Mouse (Mus musculus) lung, embryonic 14.5 days (tissue): ENCODE measurements around the gene Dnajb6. TPM values are rescaled to one million over a fixed set of nuclear protein-coding genes. Genes with fewer than 3 reads are reported as not detected.

Source experiments
- ATAC-seq: fragments of 200-750 bp; cut with Nextera tagmentation; 2 replicates; pipeline ENCODE4 v1.8.0; 2017; ENCODE audit warnings: mild to moderate bottlenecking, moderate TSS enrichment, moderate library complexity; ENCODE audit not compliant: insufficient read depth
- DNase-seq: peaks from one replicate; pipeline ENCODE4 v3.0.0-alpha.2; 2015
- H3K27ac ChIP-seq: fragments of 300-500 bp; sonication (generic); 2 replicates; pipeline ENCODE4 v1.5.1; 2014; ENCODE audit warnings: low read depth, mild to moderate bottlenecking, moderate library complexity
- H3K27me3 ChIP-seq: fragments of 300-500 bp; sonication (generic); 2 replicates; pipeline ENCODE4 v1.6.1; 2014; ENCODE audit warnings: low read length, control low read depth; ENCODE audit not compliant: insufficient read depth
- H3K36me3 ChIP-seq: fragments of 300-500 bp; sonication (generic); 2 replicates; pipeline ENCODE4 v1.6.1; 2014; ENCODE audit warnings: control low read depth; ENCODE audit not compliant: insufficient read depth
- H3K4me1 ChIP-seq: fragments of 300-500 bp; sonication (generic); 2 replicates; pipeline ENCODE4 v1.6.1; 2014; ENCODE audit warnings: antibody characterized with exemption, control low read depth; ENCODE audit not compliant: insufficient read depth
- H3K4me2 ChIP-seq: fragments of 300-500 bp; sonication (generic); 2 replicates; pipeline ENCODE4 v1.6.1; 2014; ENCODE audit warnings: mild to moderate bottlenecking
- H3K4me3 ChIP-seq: fragments of 300-500 bp; sonication (generic); 2 replicates; pipeline ENCODE4 v1.5.1; 2014; ENCODE audit warnings: low read depth, low read length
- H3K9ac ChIP-seq: fragments of 300-500 bp; sonication (generic); 2 replicates; pipeline ENCODE4 v1.6.1; 2014
- H3K9me3 ChIP-seq: fragments of 300-500 bp; sonication (generic); 2 replicates; pipeline ENCODE4 v1.6.1; 2016; ENCODE audit warnings: low read depth, low read length, control low read depth
- CTCF ChIP-seq: IDR thresholded peaks from 2 replicates; pipeline ENCODE4 v1.5.1; 2016; ENCODE audit warnings: antibody characterized with exemption, low read depth
- WGBS: fragments of 180-500 bp; shearing (Covaris S2); extraction: QIAGEN DNeasy Blood & Tissue Kit; methylation state at CpG from one replicate; pipeline ENCODE4 v1.1.7; 2014; 5-methylcytosine and 5-hydroxymethylcytosine counted together
- polyA plus RNA-seq: library from polyadenylated mRNA; unstranded; fragments of >200 nt; fragmentation: Nextera tagmentation; extraction: Ambion mirVana; gene quantifications from 2 replicates; pipeline ENCODE4 v1.2.1, GENCODE M21; 2014

Dnajb6 gene
- polyA plus RNA-seq, 1 experiment from 2014 or later: 143 TPM

- H3K27me3 ChIP-seq: no peaks in the 10 kb centered on the region
- no peak for TF ChIP-seq CTCF
- 73% methylated on average over 4 of the region's 4 CpGs for whole genome bisulfite sequencing
- H3K9ac ChIP-seq: no peak overlapping the region
- no peaks in the 10 kb centered on the region for H3K36me3 ChIP-seq
- H3K4me3 ChIP-seq: no peak overlapping the region
- no peak overlapping the region for H3K27ac ChIP-seq
- H3K4me2 ChIP-seq: no peak overlapping the region
- no peak for DNase-seq
- no peaks in the 10 kb centered on the region for H3K9me3 ChIP-seq
- no peaks in the 10 kb centered on the region for H3K4me1 ChIP-seq
- no peak for ATAC-seq
These were observed 128.8 kb downstream of the Dnajb6 start for GRCm38 (mm10) chr5:29864291-29864737.

GRCm38 (mm10) chr5:29864994-29865393 is 129.5 kb downstream of the Dnajb6 start:
- Histone ChIP-seq H3K27me3 (no peaks in the 10 kb centered on the region), H3K9me3 (no peaks in the 10 kb centered on the region), H3K4me1 (no peaks in the 10 kb centered on the region), H3K4me2 (no peak overlapping the region), H3K36me3 (no peaks in the 10 kb centered on the region), H3K9ac (no peak overlapping the region), H3K4me3 (no peak overlapping the region), H3K27ac (no peak overlapping the region)
- WGBS: 75% methylated on average over 4 of the region's 4 CpGs
- ATAC-seq (no peak), DNase-seq (no peak)
- TF ChIP-seq CTCF: no peak

Other genes starting within 250 kb of the Dnajb6 start
- gene Ube3c, start 166.4 kb upstream of the Dnajb6 start, polyA plus RNA-seq: 43.8 and 44.2 TPM in 2 replicates
- not detected in 2 replicates for gene Gm5129, start 248 bp downstream of the Dnajb6 start, polyA plus RNA-seq